Mouse (Mus musculus) myocyte (in vitro differentiated cells): ENCODE measurements around the gene Gm20431. TPM values are rescaled to one million over a fixed set of nuclear protein-coding genes. Genes with fewer than 3 reads are reported as not detected.

ENCODE experiments used
- H3K27me3 ChIP-seq: one replicate; pipeline ENCODE4 v1.6.1; 2011; ENCODE audit not compliant: control insufficient read depth, insufficient read depth, insufficient read length
- H3K36me3 ChIP-seq: one replicate; pipeline ENCODE4 v1.6.1; 2011; ENCODE audit not compliant: control insufficient read depth, insufficient read depth
- H3K4me2 ChIP-seq: one replicate; pipeline ENCODE4 v1.6.1; 2011; ENCODE audit warnings: low read depth, control low read depth
- H3K4me3 ChIP-seq: one replicate; pipeline ENCODE4 v1.5.1; 2011; ENCODE audit warnings: mild to moderate bottlenecking, control low read depth, moderate library complexity
- H3K79me2 ChIP-seq: one replicate; pipeline ENCODE4 v1.6.1; 2011; ENCODE audit not compliant: control insufficient read depth, insufficient read depth
- H3ac ChIP-seq: one replicate; pipeline ENCODE4 v1.6.1; 2011; ENCODE audit not compliant: control insufficient read depth, insufficient read length
- CEBPB ChIP-seq: IDR thresholded peaks from 2 replicates; pipeline ENCODE4 v1.6.1; 2011; ENCODE audit warnings: mild to moderate bottlenecking, moderate library complexity; ENCODE audit not compliant: poor library complexity, insufficient read depth, severe bottlenecking
- MAX ChIP-seq: IDR thresholded peaks from one replicate; pipeline ENCODE4 v1.6.1; 2011; ENCODE audit warnings: low read depth, mild to moderate bottlenecking, control low read depth
- MYOD1 ChIP-seq, 3 experiments: IDR thresholded peaks; one replicate each; pipeline ENCODE4 v1.6.1; 2011; ENCODE audit warnings: control low read depth in 2 of 3, low read depth in 2 of 3, mild to moderate bottlenecking in 2 of 3, moderate library complexity in 1 of 3; ENCODE audit not compliant: insufficient read length in 2 of 3, control insufficient read depth in 1 of 3
- MYOG ChIP-seq, 3 experiments: IDR thresholded peaks; one replicate each; pipeline ENCODE4 v1.6.1; 2011; ENCODE audit warnings: control low read depth in 2 of 3, low read depth in 2 of 3, mild to moderate bottlenecking in 2 of 3; ENCODE audit not compliant: insufficient read length in 2 of 3, control insufficient read depth in 1 of 3, insufficient read depth in 1 of 3
- POLR2A ChIP-seq: IDR thresholded peaks from one replicate; pipeline ENCODE4 v1.6.1; 2011; ENCODE audit warnings: low read depth, mild to moderate bottlenecking, control low read depth, moderate library complexity; ENCODE audit not compliant: insufficient read length
- POLR2AphosphoS2 ChIP-seq: IDR thresholded peaks from one replicate; pipeline ENCODE4 v1.6.1; 2011; ENCODE audit warnings: low read depth, control low read depth; ENCODE audit not compliant: insufficient read length
- REST ChIP-seq: IDR thresholded peaks from one replicate; pipeline ENCODE4 v1.6.1; 2011; ENCODE audit warnings: mild to moderate bottlenecking, control low read depth, moderate library complexity; ENCODE audit not compliant: insufficient read depth, insufficient read length
- TCF12 ChIP-seq: IDR thresholded peaks from one replicate; pipeline ENCODE4 v1.6.1; 2011; ENCODE audit warnings: mild to moderate bottlenecking, control low read depth; ENCODE audit not compliant: poor library complexity, insufficient read depth, severe bottlenecking
- TCF3 ChIP-seq: IDR thresholded peaks from one replicate; pipeline ENCODE4 v1.6.1; 2011; ENCODE audit warnings: low read depth, control low read depth; ENCODE audit not compliant: insufficient read length
- polyA plus RNA-seq: library from polyadenylated mRNA; unstranded; fragments of >200 nt; fragmentation: generic; extraction: Trizol; gene quantifications from one replicate; pipeline ENCODE4 v1.2.1, GENCODE M21; 2012; ENCODE audit warnings: missing spikeins

Gene Gm20431
- polyA plus RNA-seq, 1 experiment, result 9.2 TPM

GRCm38 (mm10) chr2:167632731-167633536 lies 28.4 kb downstream of the Gm20431 start:
- Histone ChIP-seq H3K36me3 (peaks cover 2% of the 10 kb centered on the region), H3K79me2 (peaks cover 35% of the 10 kb centered on the region), H3K4me2 (peak overlapping the region; percentile 99), H3K27me3 (no peaks in the 10 kb centered on the region), H3ac (no peak overlapping the region), H3K4me3 (peak overlapping the region; percentile 49)
- TF ChIP-seq MYOG (IDR thresholded peaks at IDR 0.05; ENCODE audit: control insufficient read depth in 1 of 3, insufficient read depth in 1 of 3, insufficient read length in 2 of 3, low read depth in 2 of 3) (no peak), REST (no peak)

- H3K4me2 ChIP-seq, result peak within 1 kb of the TSS; percentile 99
- H3K4me3 ChIP-seq, result peak within 1 kb of the TSS; percentile 49
- H3K79me2 ChIP-seq, result peaks cover 46% of the 10 kb centered on the region
- peak within 1 kb of the TSS; percentile 93 for H3ac ChIP-seq
- no peaks in the 10 kb centered on the region for H3K27me3 ChIP-seq
- TF ChIP-seq POLR2AphosphoS2, result peak; percentile 57
- peak in 1 of 3 experiments; percentile 54 for TF ChIP-seq MYOG (IDR thresholded peaks at IDR 0.05; ENCODE audit: control insufficient read depth in 1 of 3, insufficient read depth in 1 of 3, insufficient read length in 2 of 3, low read depth in 2 of 3)
- peak in 1 of 3 experiments; percentile 49 for TF ChIP-seq MYOD1 (IDR thresholded peaks at IDR 0.05; ENCODE audit: control insufficient read depth in 1 of 3, insufficient read length in 2 of 3, low read depth in 2 of 3)
- TF ChIP-seq CEBPB, result no peak
- peak; percentile 75 for TF ChIP-seq POLR2A
- peaks cover 8% of the 10 kb centered on the region for H3K36me3 ChIP-seq
These were observed 29.5 kb downstream of the Gm20431 start, which contains the start of gene Ube2v1 for GRCm38 (mm10) chr2:167631591-167632448. Ube2v1 (minus strand) TSS chr2:167632095.

GRCm38 (mm10) chr2:167631181-167631590 lies 30.1 kb downstream of the Gm20431 start:
- Histone ChIP-seq H3K79me2 (peaks cover 52% of the 10 kb centered on the region), H3K4me2 (peak overlapping the region; percentile 96)

GRCm38 (mm10) chr2:167630421-167630820 lies 30.9 kb downstream of the Gm20431 start:
- Histone ChIP-seq H3K79me2 (peaks cover 60% of the 10 kb centered on the region), H3K27me3 (no peaks in the 10 kb centered on the region), H3K36me3 (peaks cover 8% of the 10 kb centered on the region), H3K4me2 (peak overlapping the region; percentile 96), H3ac (peak overlapping the region; percentile 93), H3K4me3 (peak overlapping the region; percentile 49)
- no peak for TF ChIP-seq MAX
- TF ChIP-seq MYOD1 (IDR thresholded peaks at IDR 0.05; ENCODE audit: control insufficient read depth in 1 of 3, insufficient read length in 2 of 3, low read depth in 2 of 3), result no peak
- TF ChIP-seq TCF12, result no peak
- no peak for TF ChIP-seq MYOG (IDR thresholded peaks at IDR 0.05; ENCODE audit: control insufficient read depth in 1 of 3, insufficient read depth in 1 of 3, insufficient read length in 2 of 3, low read depth in 2 of 3)

More at GRCm38 (mm10) chr2:167631181-167631590, 30.1 kb downstream of the Gm20431 start:
- H3ac ChIP-seq, result peak overlapping the region; percentile 93
- H3K4me3 ChIP-seq, result peak overlapping the region; percentile 49
- TF ChIP-seq REST (no peak), MAX (no peak), MYOD1 (IDR thresholded peaks at IDR 0.05; ENCODE audit: control insufficient read depth in 1 of 3, insufficient read length in 2 of 3, low read depth in 2 of 3) (peak in 2 of 3 experiments; percentile 84 to 87), POLR2A (no peak), POLR2AphosphoS2 (no peak)
- peaks cover 8% of the 10 kb centered on the region for H3K36me3 ChIP-seq
- H3K27me3 ChIP-seq, result no peaks in the 10 kb centered on the region

GRCm38 (mm10) chr2:167629665-167630209 lies 31.6 kb downstream of the Gm20431 start:
- no peak for TF ChIP-seq TCF3
- peak overlapping the region; percentile 96 for H3K4me2 ChIP-seq
- H3K4me3 ChIP-seq, result peak overlapping the region; percentile 49
- H3K36me3 ChIP-seq, result peaks cover 8% of the 10 kb centered on the region
- peaks cover 67% of the 10 kb centered on the region for H3K79me2 ChIP-seq
- H3K27me3 ChIP-seq, result no peaks in the 10 kb centered on the region
- H3ac ChIP-seq, result no peak overlapping the region
